8 mouse cellular contexts compared by ENCODE assay signal in the genomic region with DNA sequence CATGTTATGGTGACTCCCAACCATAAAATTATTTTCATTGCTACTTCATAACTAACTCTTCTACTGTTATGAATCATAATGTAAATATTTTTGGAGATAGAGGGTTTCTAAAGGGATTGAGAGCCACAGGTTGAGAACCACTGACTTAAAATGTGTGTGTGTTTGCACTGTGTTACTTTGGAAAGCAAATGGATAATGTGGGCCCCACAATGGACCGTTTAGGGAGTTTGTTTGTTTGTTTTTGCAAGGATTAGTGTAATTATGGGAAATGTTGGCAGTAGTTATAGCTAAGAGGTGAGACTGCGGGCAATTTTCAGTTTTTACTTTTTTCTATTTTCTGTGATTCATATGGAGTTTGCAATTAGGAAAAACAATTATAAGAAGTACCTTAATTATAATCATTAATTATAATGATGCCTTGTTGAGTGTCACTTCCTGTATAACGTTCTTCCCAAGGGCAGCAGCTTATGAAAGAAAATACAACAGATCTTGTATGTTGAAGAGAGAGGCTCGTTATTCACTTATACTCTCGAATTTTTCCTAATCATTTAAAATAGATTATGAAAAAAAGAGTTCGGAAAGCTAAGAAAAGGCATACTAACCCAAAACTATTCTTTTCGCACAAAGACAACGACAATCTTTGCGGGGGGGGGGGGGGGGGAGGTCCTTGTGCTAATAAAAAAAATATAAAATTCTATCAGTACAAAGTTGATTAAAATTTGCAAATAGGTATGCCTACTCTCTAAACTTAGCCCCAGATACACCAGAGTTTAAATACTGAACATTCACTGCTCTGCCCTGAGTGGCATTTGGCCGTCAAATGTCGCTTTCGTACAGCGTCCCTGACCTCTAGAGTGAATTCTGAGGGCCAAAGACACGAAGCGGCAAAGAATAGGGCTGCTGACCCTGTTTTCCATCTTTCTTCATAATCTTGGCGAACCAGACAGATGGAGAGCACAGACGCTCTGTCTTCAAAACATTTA. TPM values are rescaled to one million over a fixed set of nuclear protein-coding genes. Genes with fewer than 3 reads are reported as not detected.
A peak's percentile ranks its signal among the peaks of the same experiment; 100 is the strongest.
DNase-seq lines count a peak whose midpoint lies in the region; ATAC-seq and TF ChIP-seq lines count a peak whose summit lies in the region.

No protein-coding gene starts in this region.

- no peak for DNase-seq in kidney, adult 2 months
- no peak for DNase-seq in kidney, postnatal 4 days
- DNase-seq in cerebellum, adult 8-10 months = no peak
- no peak for DNase-seq in thymus, postnatal 0 days (ENCODE audit: low spot score)

- no peaks in the 10 kb centered on the region for H3K4me1 ChIP-seq in kidney, adult 2 months (ENCODE audit: control insufficient read depth, insufficient read depth, low read length)
- peaks cover 1% of the 10 kb centered on the region for H3K4me1 ChIP-seq in ES-Bruce4 (ENCODE audit: control insufficient read depth, insufficient read depth, low read length)
- H3K4me1 ChIP-seq in embryonic fibroblast, embryonic 13.5 days (ENCODE audit: control insufficient read depth, insufficient read depth, low read length) = no peaks in the 10 kb centered on the region
- no peaks in the 10 kb centered on the region for H3K4me1 ChIP-seq in intestine, embryonic 15.5 days (replicated peaks)
- peaks cover 5% of the 10 kb centered on the region; the same call in 1 of the 2 replicates for H3K4me1 ChIP-seq in midbrain, embryonic 15.5 days

- TF ChIP-seq CTCF in kidney, adult 2 months (conservative IDR thresholded peaks at IDR 0.05; ENCODE audit: insufficient read depth, insufficient read length, low read depth, low read length) = no peak
- TF ChIP-seq CTCF in ES-Bruce4 (IDR thresholded peaks at IDR 0.05; ENCODE audit: low read depth, low read length) = no peak
- TF ChIP-seq CTCF in embryonic fibroblast, embryonic 13.5 days (IDR thresholded peaks at IDR 0.05; ENCODE audit: borderline replicate concordance, insufficient read depth, low read length) = no peak

- H3K9me3 ChIP-seq in ES-Bruce4 (replicated peaks; ENCODE audit: control insufficient read depth, insufficient read depth, low read length, poor library complexity, severe bottlenecking) = peaks cover 3% of the 10 kb centered on the region; the same call in 1 of the 2 replicates
- H3K9me3 ChIP-seq in intestine, embryonic 15.5 days = no peaks in the 10 kb centered on the region
- H3K9me3 ChIP-seq in midbrain, embryonic 15.5 days = no peaks in the 10 kb centered on the region

- H3K4me2 ChIP-seq in intestine, embryonic 15.5 days (replicated peaks) = peak overlapping the region; percentile 54
- H3K4me2 ChIP-seq in midbrain, embryonic 15.5 days = peak overlapping the region; percentile 53

- H3K36me3 ChIP-seq in kidney, adult 2 months (ENCODE audit: control insufficient read depth, insufficient read depth, low read length) = no peaks in the 10 kb centered on the region
- H3K36me3 ChIP-seq in ES-Bruce4 (ENCODE audit: control insufficient read depth, insufficient read depth, low read length, poor library complexity, severe bottlenecking) = peaks cover 2% of the 10 kb centered on the region
- H3K36me3 ChIP-seq in intestine, embryonic 15.5 days = no peaks in the 10 kb centered on the region
- H3K36me3 ChIP-seq in midbrain, embryonic 15.5 days (replicated peaks) = no peaks in the 10 kb centered on the region

- H3K27me3 ChIP-seq in kidney, adult 2 months (replicated peaks; ENCODE audit: control insufficient read depth, insufficient read depth, low read length) = no peaks in the 10 kb centered on the region; the same call in 1 of the 2 replicates
- no peaks in the 10 kb centered on the region for H3K27me3 ChIP-seq in ES-Bruce4 (ENCODE audit: control insufficient read depth, insufficient read depth, low read length, poor library complexity, severe bottlenecking)
- no peaks in the 10 kb centered on the region for H3K27me3 ChIP-seq in intestine, embryonic 15.5 days (replicated peaks)
- H3K27me3 ChIP-seq in midbrain, embryonic 15.5 days (replicated peaks) = no peaks in the 10 kb centered on the region

- peak overlapping the region; percentile 21; the same call in 1 of the 2 replicates for H3K27ac ChIP-seq in kidney, adult 2 months (ENCODE audit: insufficient read depth, low read depth, low read length)
- H3K27ac ChIP-seq in ES-Bruce4 (ENCODE audit: insufficient read depth, low read length) = no peak overlapping the region
- H3K27ac ChIP-seq in embryonic fibroblast, embryonic 13.5 days (ENCODE audit: insufficient read depth, low read length) = no peak overlapping the region
- peak overlapping the region; percentile 79 for H3K27ac ChIP-seq in intestine, embryonic 15.5 days
- peak overlapping the region; percentile 49; the same call in 1 of the 2 replicates for H3K27ac ChIP-seq in midbrain, embryonic 15.5 days

- TF ChIP-seq POLR2A in kidney, adult 2 months (IDR thresholded peaks at IDR 0.05; ENCODE audit: low read depth, low read length) = no peak
- TF ChIP-seq POLR2A in ES-Bruce4 (IDR thresholded peaks at IDR 0.05; ENCODE audit: insufficient read depth, low read length) = no peak
- no peak for TF ChIP-seq POLR2A in embryonic fibroblast, embryonic 13.5 days (IDR thresholded peaks at IDR 0.05; ENCODE audit: low read depth, low read length)

- TF ChIP-seq EP300 in ES-Bruce4 (IDR thresholded peaks at IDR 0.05; ENCODE audit: insufficient read depth, low read depth, low read length) = no peak

- peak overlapping the region; percentile 53 for H3K9ac ChIP-seq in ES-Bruce4 (ENCODE audit: low read depth, poor library complexity, severe bottlenecking)
- peak overlapping the region; percentile 57 for H3K9ac ChIP-seq in intestine, embryonic 15.5 days
- H3K9ac ChIP-seq in midbrain, embryonic 15.5 days = peak overlapping the region; percentile 9; the same call in 1 of the 2 replicates

- peak; percentile 67 for ATAC-seq in intestine, embryonic 15.5 days
- peak; percentile 69 for ATAC-seq in midbrain, embryonic 15.5 days (replicated peaks)

- WGBS in kidney, adult 2 months = 9% methylated on average over 17 of the region's 17 CpGs
- WGBS in intestine, embryonic 15.5 days = 4% methylated on average over 17 of the region's 17 CpGs
- WGBS in midbrain, embryonic 15.5 days = 3% methylated on average over 17 of the region's 17 CpGs

- peak overlapping the region; percentile 65 for H3K4me3 ChIP-seq in kidney, adult 2 months (ENCODE audit: insufficient read depth, low read depth, low read length)
- H3K4me3 ChIP-seq in ES-Bruce4 (ENCODE audit: low read depth, low read length) = peak overlapping the region; percentile 70
- peak overlapping the region; percentile 66 for H3K4me3 ChIP-seq in embryonic fibroblast, embryonic 13.5 days (ENCODE audit: insufficient read depth, low read length)
- peak overlapping the region; percentile 66 for H3K4me3 ChIP-seq in intestine, embryonic 15.5 days (replicated peaks)
- peak overlapping the region; percentile 92 for H3K4me3 ChIP-seq in midbrain, embryonic 15.5 days

RNA-seq across cellular contexts. Expression of a gene that starts 20.1 kb away (rescaled TPM):
- 29.9 and 30.2 TPM in 2 replicates for polyA plus RNA-seq in kidney, adult 2 months (2012; rRNA removed)
- polyA plus RNA-seq in ES-Bruce4 (2011; ENCODE audit: insufficient read depth, insufficient read length, low read depth, missing spikeins) = 117 and 128 TPM in 2 replicates
- 52.0 and 61.4 TPM in 2 replicates for polyA plus RNA-seq in embryonic fibroblast, embryonic 13.5 days (2011; ENCODE audit: insufficient read length, low read depth, missing spikeins)
- 155 and 156 TPM in 2 replicates for polyA plus RNA-seq in intestine, embryonic 15.5 days (2015; fragmentation: Nextera tagmentation; extraction: Ambion mirVana)
- polyA plus RNA-seq in midbrain, embryonic 15.5 days (2015; fragmentation: Nextera tagmentation; extraction: Ambion mirVana) = 81.0 and 89.9 TPM in 2 replicates
- 160 and 174 TPM in 2 replicates for polyA plus RNA-seq in thymus, postnatal 0 days (2015; fragmentation: Nextera tagmentation; extraction: Ambion mirVana)

RNA-seq across cellular contexts. Expression of a gene that starts 53.7 kb away (rescaled TPM):
- not detected in 2 replicates for polyA plus RNA-seq in kidney, adult 2 months (2012; rRNA removed)
- polyA plus RNA-seq in ES-Bruce4 (2011; ENCODE audit: insufficient read depth, insufficient read length, low read depth, missing spikeins) = not detected in 2 replicates
- not detected in 2 replicates for polyA plus RNA-seq in embryonic fibroblast, embryonic 13.5 days (2011; ENCODE audit: insufficient read length, low read depth, missing spikeins)
- polyA plus RNA-seq in intestine, embryonic 15.5 days (2015; fragmentation: Nextera tagmentation; extraction: Ambion mirVana) = not detected in 2 replicates
- not detected in 2 replicates for polyA plus RNA-seq in midbrain, embryonic 15.5 days (2015; fragmentation: Nextera tagmentation; extraction: Ambion mirVana)
- polyA plus RNA-seq in thymus, postnatal 0 days (2015; fragmentation: Nextera tagmentation; extraction: Ambion mirVana) = not detected in 2 replicates

Comparison
In these comparisons a context has a peak if more than half of its experiments do, and no peak if none do; other contexts are left out.
1. H3K27ac ChIP-seq: peak in kidney, adult 2 months (single experiment), intestine, embryonic 15.5 days (single experiment) and midbrain, embryonic 15.5 days (single experiment); none in ES-Bruce4 (single experiment) and embryonic fibroblast, embryonic 13.5 days (single experiment).
2. Peak in every context shown above with its lines, with median percentiles within 50 percentile points of each other: H3K4me3 ChIP-seq and H3K9ac ChIP-seq.